Mouse (Mus musculus): ENCODE data around the gene Dchs2. TPM values are rescaled to one million over a fixed set of nuclear protein-coding genes. Genes with fewer than 3 reads are reported as not detected.

The Dchs2 gene
- polyA plus RNA-seq, 1 experiment from 2014 or later: 0.12 TPM

- Histone ChIP-seq H3K27ac (no peak overlapping the region), H3K4me3 (no peak overlapping the region), H3K9ac (no peak overlapping the region), H3K4me1 (no peaks in the 10 kb centered on the region), H3K27me3 (peaks cover 4% of the 10 kb centered on the region; the same call in 1 of the 2 replicates), H3K9me3 (replicated peaks) (no peaks in the 10 kb centered on the region), H3K4me2 (no peak overlapping the region), H3K36me3 (ENCODE audit: poor library complexity, severe bottlenecking) (no peaks in the 10 kb centered on the region)
- 62% methylated on average over 9 of the region's 9 CpGs for WGBS
- ATAC-seq: no peak
Measured at GRCm38 (mm10) chr3:83270982-83271381, 143.2 kb downstream of the Dchs2 start.

GRCm38 (mm10) chr3:83273555-83274244, 146.0 kb downstream of the Dchs2 start:
- peak overlapping the region; percentile 31 for H3K4me2 ChIP-seq
- no peak overlapping the region for H3K27ac ChIP-seq
- H3K4me1 ChIP-seq: no peaks in the 10 kb centered on the region
- H3K9ac ChIP-seq: no peak overlapping the region
- H3K4me3 ChIP-seq: no peak overlapping the region
- no peaks in the 10 kb centered on the region for H3K36me3 ChIP-seq (ENCODE audit: poor library complexity, severe bottlenecking)
- WGBS: 42% methylated on average over 19 of the region's 19 CpGs
- H3K27me3 ChIP-seq: peaks cover 4% of the 10 kb centered on the region; the same call in 1 of the 2 replicates
- no peaks in the 10 kb centered on the region for H3K9me3 ChIP-seq (replicated peaks)
- ATAC-seq: peak; percentile 80

- Histone ChIP-seq H3K4me3 (no peak overlapping the region), H3K4me2 (no peak overlapping the region), H3K27me3 (peaks cover 4% of the 10 kb centered on the region; the same call in 1 of the 2 replicates), H3K4me1 (no peaks in the 10 kb centered on the region), H3K9ac (no peak overlapping the region), H3K36me3 (ENCODE audit: poor library complexity, severe bottlenecking) (no peaks in the 10 kb centered on the region), H3K27ac (no peak overlapping the region), H3K9me3 (replicated peaks) (no peaks in the 10 kb centered on the region)
- WGBS: 72% methylated on average over 5 of the region's 5 CpGs
- ATAC-seq: no peak
Measured at GRCm38 (mm10) chr3:83275703-83276102, 148.0 kb downstream of the Dchs2 start.

- WGBS: 84% methylated on average over 1 of the region's 1 CpGs
Measured at GRCm38 (mm10) chr3:83283882-83284281, 156.1 kb downstream of the Dchs2 start.

GRCm38 (mm10) chr3:83286975-83287405, 159.2 kb downstream of the Dchs2 start:
- H3K4me1 ChIP-seq: no peaks in the 10 kb centered on the region
- H3K9me3 ChIP-seq (replicated peaks): no peaks in the 10 kb centered on the region
- peak overlapping the region; percentile 49 for H3K4me3 ChIP-seq
- peak overlapping the region; percentile 68 for H3K9ac ChIP-seq
- no peaks in the 10 kb centered on the region for H3K36me3 ChIP-seq (ENCODE audit: poor library complexity, severe bottlenecking)
- peak; percentile 96 for ATAC-seq
- no peak overlapping the region for H3K27ac ChIP-seq
- 0 out of 2 replicates have a peak, but pooled peaks cover 3% of the 10 kb centered on the region for H3K27me3 ChIP-seq
- 5% methylated on average over 11 of the region's 11 CpGs for WGBS
- H3K4me2 ChIP-seq: peak overlapping the region; percentile 69

More at GRCm38 (mm10) chr3:83283882-83284281, 156.1 kb downstream of the Dchs2 start:
- Histone ChIP-seq H3K27me3 (0 out of 2 replicates have a peak, but pooled peaks cover 3% of the 10 kb centered on the region), H3K9ac (no peak overlapping the region), H3K27ac (no peak overlapping the region), H3K36me3 (ENCODE audit: poor library complexity, severe bottlenecking) (no peaks in the 10 kb centered on the region), H3K4me2 (no peak overlapping the region), H3K9me3 (replicated peaks) (no peaks in the 10 kb centered on the region), H3K4me1 (no peaks in the 10 kb centered on the region), H3K4me3 (no peak overlapping the region)
- ATAC-seq: no peak

GRCm38 (mm10) chr3:83288118-83288840, 160.5 kb downstream of the Dchs2 start:
- Histone ChIP-seq H3K4me1 (no peaks in the 10 kb centered on the region), H3K36me3 (ENCODE audit: poor library complexity, severe bottlenecking) (no peaks in the 10 kb centered on the region), H3K27ac (no peak overlapping the region), H3K4me3 (no peak overlapping the region), H3K9ac (no peak overlapping the region), H3K9me3 (replicated peaks) (no peaks in the 10 kb centered on the region), H3K4me2 (no peak overlapping the region), H3K27me3 (0 out of 2 replicates have a peak, but pooled peaks cover 3% of the 10 kb centered on the region)
- ATAC-seq: no peak
- 68% methylated on average over 6 of the region's 6 CpGs for WGBS

GRCm38 (mm10) chr3:83290482-83290881, 162.7 kb downstream of the Dchs2 start:
- Histone ChIP-seq H3K4me2 (no peak overlapping the region), H3K9ac (no peak overlapping the region), H3K27ac (no peak overlapping the region), H3K9me3 (replicated peaks) (no peaks in the 10 kb centered on the region), H3K4me1 (no peaks in the 10 kb centered on the region), H3K27me3 (0 out of 2 replicates have a peak, but pooled peaks cover 3% of the 10 kb centered on the region), H3K4me3 (no peak overlapping the region), H3K36me3 (ENCODE audit: poor library complexity, severe bottlenecking) (no peaks in the 10 kb centered on the region)
- ATAC-seq: no peak

- 93% methylated on average over 1 of the region's 1 CpGs for WGBS
- Histone ChIP-seq H3K4me3 (no peak overlapping the region), H3K27ac (no peak overlapping the region), H3K27me3 (0 out of 2 replicates have a peak, but pooled peaks cover 3% of the 10 kb centered on the region), H3K4me1 (no peaks in the 10 kb centered on the region), H3K9me3 (replicated peaks) (no peaks in the 10 kb centered on the region), H3K4me2 (no peak overlapping the region), H3K9ac (no peak overlapping the region), H3K36me3 (ENCODE audit: poor library complexity, severe bottlenecking) (no peaks in the 10 kb centered on the region)
- no peak for ATAC-seq
Measured at GRCm38 (mm10) chr3:83290953-83291352, 163.2 kb downstream of the Dchs2 start.

- 53% methylated on average over 5 of the region's 5 CpGs for WGBS
- Histone ChIP-seq H3K9me3 (replicated peaks) (no peaks in the 10 kb centered on the region), H3K4me2 (no peak overlapping the region), H3K4me1 (no peaks in the 10 kb centered on the region), H3K36me3 (ENCODE audit: poor library complexity, severe bottlenecking) (no peaks in the 10 kb centered on the region), H3K27ac (no peak overlapping the region), H3K4me3 (no peak overlapping the region), H3K9ac (no peak overlapping the region), H3K27me3 (no peaks in the 10 kb centered on the region)
- no peak for ATAC-seq
Measured at GRCm38 (mm10) chr3:83299783-83300382, 172.1 kb downstream of the Dchs2 start.

GRCm38 (mm10) chr3:83303876-83304275, 176.1 kb downstream of the Dchs2 start:
- Histone ChIP-seq H3K9me3 (replicated peaks) (no peaks in the 10 kb centered on the region), H3K27ac (no peak overlapping the region), H3K4me1 (no peaks in the 10 kb centered on the region), H3K4me2 (no peak overlapping the region), H3K36me3 (ENCODE audit: poor library complexity, severe bottlenecking) (no peaks in the 10 kb centered on the region), H3K27me3 (no peaks in the 10 kb centered on the region), H3K9ac (no peak overlapping the region), H3K4me3 (no peak overlapping the region)
- WGBS: 72% methylated on average over 5 of the region's 5 CpGs
- no peak for ATAC-seq

- H3K9me3 ChIP-seq (replicated peaks): no peaks in the 10 kb centered on the region
- H3K4me1 ChIP-seq: no peaks in the 10 kb centered on the region
- no peaks in the 10 kb centered on the region for H3K27me3 ChIP-seq
- no peaks in the 10 kb centered on the region for H3K36me3 ChIP-seq (ENCODE audit: poor library complexity, severe bottlenecking)
- no peak overlapping the region for H3K4me3 ChIP-seq
- H3K4me2 ChIP-seq: no peak overlapping the region
- H3K27ac ChIP-seq: no peak overlapping the region
- WGBS: 92% methylated on average over 3 of the region's 3 CpGs
- no peak overlapping the region for H3K9ac ChIP-seq
- ATAC-seq: no peak
Measured at GRCm38 (mm10) chr3:83345928-83346327, 218.2 kb downstream of the Dchs2 start.

GRCm38 (mm10) chr3:83368500-83369068, 240.8 kb downstream of the Dchs2 start:
- ATAC-seq: no peak
- 91% methylated on average over 9 of the region's 9 CpGs for WGBS
- Histone ChIP-seq H3K9me3 (replicated peaks) (no peaks in the 10 kb centered on the region), H3K9ac (no peak overlapping the region), H3K4me2 (no peak overlapping the region), H3K4me1 (no peaks in the 10 kb centered on the region), H3K27ac (no peak overlapping the region), H3K27me3 (no peaks in the 10 kb centered on the region), H3K36me3 (ENCODE audit: poor library complexity, severe bottlenecking) (no peaks in the 10 kb centered on the region), H3K4me3 (no peak overlapping the region)
